Mouse (Mus musculus): Measurements from ENCODE around the gene Clstn2.
A peak's percentile ranks its signal among the peaks of the same experiment; 100 is the strongest.

Clstn2 gene

DNA sequence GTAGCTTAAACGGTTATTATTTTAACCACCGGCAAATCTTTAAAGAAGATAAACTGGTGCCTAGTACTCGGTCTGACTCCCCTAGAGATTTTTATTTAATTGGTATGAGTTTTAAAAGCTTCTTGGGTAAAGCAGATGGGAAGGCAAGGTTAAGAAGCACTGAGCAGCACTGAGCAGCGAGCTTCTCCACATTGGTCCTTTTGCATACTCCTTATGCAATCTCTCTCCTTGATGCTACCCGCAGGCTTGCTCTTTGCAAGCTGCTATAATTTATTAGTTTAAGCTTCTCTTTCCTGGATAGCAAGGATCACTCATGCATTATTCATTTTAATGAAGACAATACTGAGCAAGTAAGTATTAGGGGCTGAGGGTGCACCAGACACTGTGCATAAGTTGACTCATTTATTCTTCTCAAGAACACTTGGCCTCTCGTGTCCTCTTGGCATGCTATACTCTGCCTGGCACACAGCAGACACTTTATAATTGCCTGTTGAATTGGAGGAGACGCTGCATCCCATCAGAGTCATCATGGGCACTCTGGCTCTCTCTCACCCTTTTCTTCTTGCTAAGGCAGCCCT is 561.9 kb downstream of the Clstn2 start:
- DNase-seq (ENCODE audit: low spot score): no peak

DNA sequence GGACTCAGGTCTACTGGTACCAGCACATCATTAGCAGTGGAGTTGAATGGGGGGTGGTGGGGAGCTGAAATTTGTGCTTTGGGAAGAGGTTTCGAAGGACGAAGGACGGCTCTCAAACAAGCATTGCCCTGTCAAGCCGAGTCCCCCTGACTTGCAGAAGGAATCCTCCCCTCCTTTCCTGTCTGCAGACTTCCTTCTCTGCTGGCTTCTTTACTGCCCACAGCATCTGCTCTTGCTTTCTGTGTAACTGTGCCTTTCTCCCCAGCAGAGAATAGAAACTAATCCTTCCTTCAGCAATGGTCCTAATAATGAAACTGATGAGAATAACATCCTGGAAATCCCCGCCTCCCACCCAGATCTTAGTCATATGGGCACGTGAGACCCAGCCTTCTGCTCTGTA is 572.5 kb downstream of the Clstn2 start:
- no peak for DNase-seq (ENCODE audit: low spot score)

DNA sequence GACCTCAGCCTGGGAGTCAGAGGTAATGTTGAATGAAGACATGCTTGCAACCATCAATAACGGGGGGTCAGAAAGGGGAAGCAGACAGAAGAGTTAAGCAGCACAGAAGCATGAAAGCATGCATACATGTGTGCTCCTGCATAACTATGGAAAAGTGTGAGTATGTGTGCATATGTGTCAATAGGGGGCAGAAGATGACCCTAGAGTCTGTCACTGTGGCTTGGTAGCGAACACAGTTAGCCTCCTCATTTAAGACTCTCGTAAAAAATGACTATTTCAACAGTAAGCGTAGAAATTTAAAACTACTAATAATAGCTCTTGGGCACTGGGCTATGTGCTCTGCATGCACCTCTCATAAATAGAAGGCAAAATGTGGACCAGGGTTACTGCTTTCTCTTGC is 573.2 kb downstream of the Clstn2 start:
- DNase-seq (ENCODE audit: low spot score): peak; percentile 22

DNA sequence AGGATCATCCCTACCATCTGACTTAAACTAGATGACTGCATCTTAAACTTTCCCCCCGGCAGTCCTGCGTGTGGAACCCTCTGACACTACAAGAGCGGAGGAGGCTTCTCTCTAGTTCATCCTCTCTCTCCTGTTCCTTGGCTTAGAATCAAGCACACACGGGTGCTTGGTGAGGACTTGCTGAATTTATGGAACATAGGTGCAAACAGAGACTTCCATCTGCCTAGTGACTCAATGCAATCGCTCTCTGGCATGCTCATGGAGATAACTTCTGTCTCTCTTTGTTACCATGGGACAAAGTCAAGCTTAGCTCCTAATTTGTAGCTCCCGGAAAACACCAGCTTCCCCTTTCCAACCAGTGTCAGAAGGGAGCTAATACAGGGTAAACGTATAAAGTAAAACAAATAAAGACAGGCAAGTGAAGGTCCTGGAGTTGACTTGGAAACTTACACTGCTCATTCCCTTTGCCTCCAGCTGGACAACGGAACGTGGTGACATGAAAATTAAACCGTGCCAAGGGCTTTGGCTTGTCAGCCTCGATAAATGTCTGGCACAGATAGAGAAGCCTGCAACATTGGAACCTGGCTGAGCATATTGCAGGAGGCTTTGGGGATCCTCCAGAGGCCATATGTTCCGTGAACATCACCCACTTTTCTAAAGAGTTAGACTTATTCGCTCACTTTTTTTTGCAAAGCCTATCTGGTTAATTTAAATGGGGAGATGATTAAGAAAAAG is 583.5 kb downstream of the Clstn2 start:
- no peak for DNase-seq (ENCODE audit: low spot score)

DNA sequence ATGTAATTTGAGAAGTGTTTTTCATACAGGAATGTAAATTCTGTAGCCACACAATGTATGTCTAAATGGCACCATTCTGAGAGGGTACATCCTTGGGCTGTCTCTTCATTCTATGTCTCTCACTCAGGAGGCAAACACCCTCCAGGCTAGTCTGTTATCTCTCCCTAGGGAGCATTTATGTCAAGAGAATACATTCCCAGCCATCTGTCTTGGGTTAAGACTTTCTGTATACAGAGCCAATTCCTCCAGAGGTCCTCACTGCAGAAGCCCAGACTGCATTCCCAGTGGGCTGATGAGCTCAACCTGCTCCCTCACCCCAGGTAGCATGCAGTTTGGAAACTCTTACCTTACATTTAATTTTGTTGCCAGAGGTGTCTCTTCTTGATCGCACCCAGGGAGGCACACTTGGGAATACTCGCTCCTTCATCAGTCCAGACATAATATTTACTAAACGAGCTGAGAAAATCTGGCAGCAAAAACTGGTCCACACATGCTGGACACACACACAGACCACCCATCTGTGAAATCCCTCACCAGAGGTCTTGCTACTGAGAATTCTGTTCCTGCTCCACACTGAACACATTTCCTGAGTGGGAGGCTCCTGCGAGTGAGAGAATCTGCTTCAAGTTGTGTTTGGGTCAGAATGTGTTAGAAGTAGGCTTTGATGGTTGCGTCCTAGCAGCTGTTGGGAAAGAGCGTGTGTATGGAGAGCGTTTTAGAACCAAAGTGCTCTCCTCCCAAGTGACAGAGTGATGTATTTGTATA is 592.9 kb downstream of the Clstn2 start:
- DNase-seq (ENCODE audit: low spot score): no peak

DNA sequence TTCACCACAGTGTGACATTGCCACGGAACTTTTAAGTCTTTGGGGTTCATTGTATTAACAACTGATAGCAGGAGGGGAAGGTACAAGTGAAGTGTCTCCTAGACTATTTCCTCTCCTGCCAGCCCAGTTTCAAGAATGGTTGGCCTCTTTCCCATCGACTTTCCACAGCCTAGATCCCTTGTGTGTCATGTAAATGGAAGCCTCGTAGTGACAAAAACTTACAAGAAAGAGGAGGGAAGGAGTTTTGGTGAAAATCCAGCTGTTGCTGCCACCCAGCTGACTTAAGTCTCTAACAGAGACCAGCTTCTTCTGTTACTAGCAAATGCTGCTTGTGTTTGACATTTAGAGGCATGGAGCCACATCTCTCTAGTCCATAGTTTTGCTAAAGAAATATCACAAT is 598.3 kb downstream of the Clstn2 start:
- DNase-seq (ENCODE audit: low spot score): no peak

DNA sequence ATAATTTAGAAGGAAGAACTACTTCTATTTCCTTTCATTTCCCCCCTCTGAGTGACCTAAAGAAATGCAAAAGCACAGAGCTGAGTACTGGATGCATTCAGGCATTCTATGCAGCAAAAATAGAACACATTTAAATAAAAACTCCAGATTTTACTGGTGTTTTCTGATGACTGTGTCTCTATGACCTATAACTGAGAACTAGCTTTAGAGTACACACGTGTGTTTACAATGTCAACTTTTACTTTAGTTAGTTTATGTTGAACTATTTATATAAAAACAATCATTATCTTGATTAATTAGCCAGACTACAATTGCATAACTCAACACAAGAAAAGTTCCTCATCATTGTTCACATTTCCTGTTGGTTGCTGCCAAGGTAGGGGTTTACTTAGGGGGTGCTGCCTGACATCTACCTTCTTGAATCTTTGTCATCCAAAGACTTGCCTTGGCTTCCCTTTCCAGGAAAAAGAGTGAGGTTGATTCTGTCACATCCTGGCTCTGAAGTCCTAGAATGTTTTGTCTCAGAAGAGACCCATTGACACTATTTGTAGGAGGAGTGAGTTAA is 603.0 kb downstream of the Clstn2 start:
- DNase-seq (ENCODE audit: low spot score): no peak

DNA sequence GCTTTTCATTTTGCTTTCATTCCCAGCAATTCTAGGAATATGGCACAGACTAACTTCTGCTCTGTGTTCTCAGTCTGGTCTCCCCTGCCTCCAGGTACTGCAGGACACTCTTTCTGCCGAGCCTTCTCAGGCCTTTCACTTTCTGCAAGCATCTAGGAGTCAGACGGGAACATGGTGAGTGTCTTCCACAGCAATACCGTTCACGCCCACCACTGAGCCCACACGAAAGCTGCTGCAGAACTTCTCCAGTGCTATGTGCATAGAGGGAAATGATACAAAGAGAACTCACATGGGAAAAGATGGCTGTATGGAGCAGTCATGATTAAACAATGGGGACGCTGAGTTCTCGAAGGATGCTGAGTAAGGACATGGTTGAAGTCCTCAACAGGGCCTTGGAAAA is 604.9 kb downstream of the Clstn2 start:
- no peak for DNase-seq (ENCODE audit: low spot score)

DNA sequence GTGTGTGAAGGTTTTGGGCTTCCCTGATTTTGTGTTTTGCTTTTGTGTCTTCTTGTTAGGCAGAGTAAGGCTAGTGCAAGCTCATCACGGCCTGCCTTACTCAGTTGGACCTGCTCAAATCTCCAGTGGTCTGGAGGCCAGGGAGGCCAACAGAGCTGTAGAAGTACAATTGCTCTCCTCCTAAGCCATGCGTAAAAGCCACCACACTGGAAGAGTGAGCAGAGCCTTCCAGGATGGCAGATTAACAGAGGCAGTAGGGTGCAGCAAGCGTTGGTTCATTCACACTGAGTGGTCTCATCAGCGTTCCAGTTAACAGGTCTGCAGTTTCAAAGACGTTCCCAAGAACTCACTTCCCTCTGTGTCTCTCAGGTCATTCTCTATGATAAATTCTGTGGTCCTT is 612.1 kb downstream of the Clstn2 start:
- no peak for DNase-seq (ENCODE audit: low spot score)

DNA sequence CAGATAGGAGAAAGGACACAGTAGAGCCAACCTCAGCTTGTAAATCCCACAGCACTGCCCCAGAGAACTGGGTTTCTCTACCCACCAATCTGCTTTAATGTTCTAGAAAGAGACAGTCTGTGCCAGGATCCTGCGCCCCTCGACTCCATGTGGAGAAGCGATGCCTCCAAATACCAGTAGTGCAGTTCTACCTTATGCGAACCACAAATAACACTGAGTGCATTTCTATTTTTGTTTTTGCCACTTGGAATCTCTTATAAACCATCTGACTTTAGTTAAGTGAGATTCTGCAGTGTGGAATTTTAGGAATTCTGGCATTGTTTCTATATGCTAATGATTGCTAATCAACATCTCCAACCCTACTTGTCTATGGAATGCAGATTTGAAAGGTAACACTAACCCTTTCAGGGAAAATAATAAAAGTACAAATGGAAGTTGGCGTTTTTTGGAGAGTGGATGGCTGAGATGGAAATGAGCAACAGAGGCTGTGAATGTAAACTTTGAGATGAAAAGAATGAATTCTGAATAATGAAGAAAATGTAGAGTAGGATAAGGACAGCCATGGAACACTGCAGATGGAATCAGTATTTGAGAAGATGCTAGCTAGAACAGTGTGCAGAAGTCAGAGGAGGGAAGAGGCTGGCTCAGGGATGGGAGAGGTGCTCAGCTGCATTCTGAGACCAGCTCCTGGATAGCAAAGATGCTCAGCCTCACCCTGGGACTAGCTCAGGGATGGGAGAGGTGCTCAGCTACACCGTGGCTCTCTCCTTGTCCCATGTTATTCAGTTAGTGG is 617.9 kb downstream of the Clstn2 start:
- DNase-seq (ENCODE audit: low spot score): no peak

DNA sequence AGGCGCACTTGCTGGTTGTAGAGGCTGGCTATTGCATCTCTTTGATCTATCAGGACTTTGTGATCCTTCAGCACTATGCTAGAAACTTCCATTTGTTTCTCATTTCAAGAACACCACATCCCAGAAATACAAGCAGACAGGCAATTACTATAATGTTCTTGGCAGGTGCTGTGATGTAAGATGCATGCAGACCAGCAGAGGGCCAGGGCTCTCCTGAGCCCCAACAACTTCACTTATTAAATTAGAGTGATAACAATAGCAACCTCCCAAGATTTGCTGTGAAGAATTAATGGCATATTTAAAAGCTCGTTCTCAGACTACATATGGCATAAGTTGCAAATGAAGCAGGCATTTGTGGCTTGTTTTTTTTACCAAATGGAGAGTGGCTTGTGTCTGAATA is 624.8 kb downstream of the Clstn2 start:
- DNase-seq (ENCODE audit: low spot score): no peak

Data from embryo, embryonic 10 days (tissue).